Mouse (Mus musculus) stomach, embryonic 15.5 days (tissue): ENCODE data around the gene Tenm2. TPM values are rescaled to one million over a fixed set of nuclear protein-coding genes. Genes with fewer than 3 reads are reported as not detected.

ENCODE experiments used
- ATAC-seq: fragments of 200-750 bp; cut with Nextera tagmentation; 2 replicates; pipeline ENCODE4 v1.8.0; 2017; ENCODE audit warnings: low read depth, moderate number of reproducible peaks, moderate TSS enrichment; ENCODE audit not compliant: insufficient read depth, low FRiP score
- H3K27ac ChIP-seq: fragments of 300-500 bp; sonication (generic); 2 replicates; pipeline ENCODE4 v1.5.1; 2015; ENCODE audit warnings: mild to moderate bottlenecking, inconsistent platforms
- H3K27me3 ChIP-seq: fragments of 300-500 bp; sonication (generic); replicated peaks from 2 replicates; pipeline ENCODE4 v1.6.1; 2015; ENCODE audit warnings: inconsistent platforms
- H3K36me3 ChIP-seq: fragments of 300-500 bp; sonication (generic); 2 replicates; pipeline ENCODE4 v1.6.1; 2015; ENCODE audit warnings: inconsistent platforms
- H3K4me1 ChIP-seq: fragments of 300-500 bp; sonication (generic); 2 replicates; pipeline ENCODE4 v1.6.1; 2015; ENCODE audit warnings: inconsistent platforms
- H3K4me2 ChIP-seq: fragments of 300-500 bp; sonication (generic); 2 replicates; pipeline ENCODE4 v1.6.1; 2015; ENCODE audit warnings: mild to moderate bottlenecking, inconsistent platforms
- H3K4me3 ChIP-seq: fragments of 300-500 bp; sonication (generic); replicated peaks from 2 replicates; pipeline ENCODE4 v1.5.1; 2015; ENCODE audit warnings: inconsistent platforms
- H3K9ac ChIP-seq: fragments of 300-500 bp; sonication (generic); 2 replicates; pipeline ENCODE4 v1.6.1; 2015; ENCODE audit warnings: inconsistent platforms
- H3K9me3 ChIP-seq: fragments of 300-500 bp; sonication (generic); 2 replicates; pipeline ENCODE4 v1.6.1; 2016; ENCODE audit warnings: inconsistent platforms
- WGBS: fragments of 180-500 bp; shearing (Covaris S2); methylation state at CpG from one replicate; pipeline ENCODE4 v1.1.7; 2015; 5-methylcytosine and 5-hydroxymethylcytosine counted together
- polyA plus RNA-seq: library from polyadenylated mRNA; unstranded; fragments of >200 nt; fragmentation: Nextera tagmentation; extraction: Ambion mirVana; gene quantifications from 2 replicates; pipeline ENCODE4 v1.2.1, GENCODE M21; 2015

Tenm2 gene
- polyA plus RNA-seq, 1 experiment from 2014 or later: 1.6 TPM

- Histone ChIP-seq H3K4me3 (no peak overlapping the region), H3K27me3 (no peaks in the 10 kb centered on the region), H3K9ac (no peak overlapping the region), H3K27ac (no peak overlapping the region), H3K36me3 (no peaks in the 10 kb centered on the region), H3K9me3 (no peaks in the 10 kb centered on the region), H3K4me2 (no peak overlapping the region), H3K4me1 (no peaks in the 10 kb centered on the region)
- no peak for ATAC-seq
- 79% methylated on average over 5 of the region's 5 CpGs for WGBS
These were observed 277.7 kb downstream of the Tenm2 start for GRCm38 (mm10) chr11:36958102-36958501.

DNA sequence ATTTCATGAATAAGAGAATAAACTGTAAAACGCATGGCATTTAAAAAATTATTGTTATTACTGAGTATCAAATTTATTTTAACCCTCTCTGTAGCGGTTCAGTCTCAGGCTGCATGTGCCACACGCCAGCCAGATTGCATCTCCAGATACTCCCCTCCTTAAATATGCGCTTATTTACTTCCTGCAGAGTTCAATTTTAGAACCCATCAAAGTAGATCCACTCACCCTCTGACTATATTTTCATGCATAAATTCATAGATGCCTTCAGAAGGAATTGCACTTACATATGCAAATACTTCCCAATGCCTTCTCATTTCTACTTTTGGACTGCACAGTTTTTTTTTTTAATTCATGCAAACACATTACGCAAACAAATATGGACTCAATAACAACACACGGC is 294.3 kb downstream of the Tenm2 start:
- no peak overlapping the region for H3K9ac ChIP-seq
- H3K9me3 ChIP-seq: no peaks in the 10 kb centered on the region
- H3K27me3 ChIP-seq: no peaks in the 10 kb centered on the region
- no peak overlapping the region for H3K4me2 ChIP-seq
- H3K4me3 ChIP-seq: no peak overlapping the region
- H3K27ac ChIP-seq: no peak overlapping the region
- no peak for ATAC-seq
- WGBS: 87% methylated on average over 6 of the region's 6 CpGs
- H3K4me1 ChIP-seq: no peaks in the 10 kb centered on the region
- H3K36me3 ChIP-seq: no peaks in the 10 kb centered on the region

GRCm38 (mm10) chr11:36940557-36941110 is 295.1 kb downstream of the Tenm2 start:
- Histone ChIP-seq H3K4me1 (no peaks in the 10 kb centered on the region), H3K9me3 (no peaks in the 10 kb centered on the region), H3K36me3 (no peaks in the 10 kb centered on the region), H3K4me3 (no peak overlapping the region), H3K27ac (no peak overlapping the region), H3K27me3 (no peaks in the 10 kb centered on the region), H3K9ac (no peak overlapping the region), H3K4me2 (no peak overlapping the region)
- no peak for ATAC-seq
- 53% methylated on average over 7 of the region's 7 CpGs for WGBS

- Histone ChIP-seq H3K9me3 (no peaks in the 10 kb centered on the region), H3K4me3 (no peak overlapping the region), H3K27me3 (no peaks in the 10 kb centered on the region), H3K4me1 (no peaks in the 10 kb centered on the region), H3K27ac (no peak overlapping the region), H3K36me3 (no peaks in the 10 kb centered on the region), H3K9ac (no peak overlapping the region), H3K4me2 (no peak overlapping the region)
- no peak for ATAC-seq
- WGBS: 69% methylated on average over 5 of the region's 5 CpGs
These were observed 305.9 kb downstream of the Tenm2 start for GRCm38 (mm10) chr11:36929817-36930216.

DNA sequence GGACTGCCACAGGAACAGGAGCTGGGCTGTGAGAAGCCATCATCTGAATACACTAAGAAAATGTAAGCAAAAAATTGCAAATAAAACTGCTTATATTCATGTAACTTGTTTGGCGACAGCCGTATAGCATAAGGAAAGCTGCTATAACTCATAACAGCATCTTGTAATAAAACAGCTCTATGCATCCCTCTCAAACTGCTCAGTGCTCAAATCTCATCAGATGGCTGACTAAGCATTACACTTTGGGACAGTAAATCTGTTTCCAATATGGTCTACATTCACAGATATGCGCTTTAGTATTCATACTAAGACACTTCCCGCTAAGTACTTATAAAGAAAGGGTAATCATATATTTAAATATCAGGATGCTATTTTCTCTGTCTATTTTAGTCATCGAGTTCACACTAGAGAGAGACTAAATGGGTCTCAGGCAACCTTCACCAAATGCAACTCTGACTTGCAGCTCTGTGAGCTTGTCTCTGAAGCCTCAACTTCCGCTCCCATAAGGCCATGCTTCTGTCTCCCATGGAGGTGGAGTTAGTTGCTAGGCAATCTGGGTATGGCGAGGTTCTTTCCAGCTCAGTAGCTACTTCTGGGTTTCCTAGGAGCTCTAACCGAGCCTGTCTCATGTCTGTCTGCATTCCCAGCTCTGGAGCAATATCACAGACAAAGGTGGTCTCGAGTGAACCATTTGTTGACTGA is 308.9 kb downstream of the Tenm2 start:
- Histone ChIP-seq H3K27ac (no peak overlapping the region), H3K4me2 (no peak overlapping the region), H3K9me3 (no peaks in the 10 kb centered on the region), H3K9ac (no peak overlapping the region), H3K27me3 (no peaks in the 10 kb centered on the region), H3K4me1 (no peaks in the 10 kb centered on the region), H3K4me3 (no peak overlapping the region), H3K36me3 (no peaks in the 10 kb centered on the region)
- 80% methylated on average over 9 of the region's 9 CpGs for WGBS
- ATAC-seq: no peak

GRCm38 (mm10) chr11:36919301-36919700 is 316.5 kb downstream of the Tenm2 start:
- Histone ChIP-seq H3K36me3 (no peaks in the 10 kb centered on the region), H3K9me3 (no peaks in the 10 kb centered on the region), H3K9ac (no peak overlapping the region), H3K27me3 (no peaks in the 10 kb centered on the region), H3K4me2 (no peak overlapping the region), H3K4me3 (no peak overlapping the region), H3K4me1 (no peaks in the 10 kb centered on the region), H3K27ac (no peak overlapping the region)
- WGBS: 78% methylated on average over 6 of the region's 6 CpGs
- no peak for ATAC-seq

- H3K27ac ChIP-seq: no peak overlapping the region
- no peaks in the 10 kb centered on the region for H3K27me3 ChIP-seq
- no peak overlapping the region for H3K9ac ChIP-seq
- no peaks in the 10 kb centered on the region for H3K36me3 ChIP-seq
- no peak for ATAC-seq
- H3K4me3 ChIP-seq: no peak overlapping the region
- H3K4me1 ChIP-seq: no peaks in the 10 kb centered on the region
- WGBS: 70% methylated on average over 4 of the region's 4 CpGs
- H3K4me2 ChIP-seq: no peak overlapping the region
- H3K9me3 ChIP-seq: no peaks in the 10 kb centered on the region
These were observed 324.4 kb downstream of the Tenm2 start for GRCm38 (mm10) chr11:36911406-36911805.

DNA sequence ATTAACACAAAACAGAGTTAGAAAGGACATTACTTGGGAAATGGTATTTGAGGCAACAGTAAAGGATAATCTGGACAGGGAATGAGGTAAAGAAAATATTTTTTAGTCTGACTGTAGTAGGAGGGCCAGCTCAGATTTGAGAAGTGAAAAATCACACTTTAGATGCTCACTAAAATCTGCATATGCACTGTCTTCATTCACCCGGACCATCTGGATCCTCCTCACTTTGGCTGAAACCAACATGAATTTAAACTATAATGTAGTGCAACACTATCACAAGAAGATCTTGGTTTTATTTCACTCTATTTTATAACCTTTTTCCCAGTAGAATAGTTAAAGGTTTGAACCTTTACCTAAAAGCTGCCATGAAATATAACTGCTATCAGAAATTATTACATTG is 326.7 kb downstream of the Tenm2 start:
- Histone ChIP-seq H3K27me3 (no peaks in the 10 kb centered on the region), H3K4me2 (no peak overlapping the region), H3K4me1 (no peaks in the 10 kb centered on the region), H3K9ac (no peak overlapping the region), H3K27ac (no peak overlapping the region), H3K9me3 (no peaks in the 10 kb centered on the region), H3K36me3 (no peaks in the 10 kb centered on the region), H3K4me3 (no peak overlapping the region)
- 76% methylated on average over 1 of the region's 1 CpGs for WGBS
- no peak for ATAC-seq

GRCm38 (mm10) chr11:36902302-36902701 is 333.5 kb downstream of the Tenm2 start:
- Histone ChIP-seq H3K36me3 (no peaks in the 10 kb centered on the region), H3K4me3 (no peak overlapping the region), H3K4me2 (no peak overlapping the region), H3K27me3 (no peaks in the 10 kb centered on the region), H3K27ac (no peak overlapping the region), H3K4me1 (no peaks in the 10 kb centered on the region), H3K9me3 (no peaks in the 10 kb centered on the region), H3K9ac (no peak overlapping the region)
- no peak for ATAC-seq
- 48% methylated on average over 2 of the region's 2 CpGs for WGBS

GRCm38 (mm10) chr11:36893061-36893460 is 342.7 kb downstream of the Tenm2 start:
- H3K36me3 ChIP-seq: no peaks in the 10 kb centered on the region
- no peak overlapping the region for H3K9ac ChIP-seq
- H3K4me2 ChIP-seq: no peak overlapping the region
- H3K9me3 ChIP-seq: no peaks in the 10 kb centered on the region
- ATAC-seq: no peak
- 49% methylated on average over 3 of the region's 3 CpGs for WGBS
- no peaks in the 10 kb centered on the region for H3K27me3 ChIP-seq
- H3K4me1 ChIP-seq: no peaks in the 10 kb centered on the region
- H3K27ac ChIP-seq: no peak overlapping the region
- H3K4me3 ChIP-seq: no peak overlapping the region

GRCm38 (mm10) chr11:36891106-36891505 is 344.7 kb downstream of the Tenm2 start:
- H3K4me1 ChIP-seq: no peaks in the 10 kb centered on the region
- H3K9me3 ChIP-seq: no peaks in the 10 kb centered on the region
- no peaks in the 10 kb centered on the region for H3K27me3 ChIP-seq
- no peak for ATAC-seq
- no peak overlapping the region for H3K27ac ChIP-seq
- no peaks in the 10 kb centered on the region for H3K36me3 ChIP-seq
- 55% methylated on average over 3 of the region's 3 CpGs for WGBS
- no peak overlapping the region for H3K9ac ChIP-seq
- H3K4me2 ChIP-seq: no peak overlapping the region
- H3K4me3 ChIP-seq: no peak overlapping the region

- WGBS: 58% methylated on average over 7 of the region's 7 CpGs
- H3K27ac ChIP-seq: no peak overlapping the region
- H3K27me3 ChIP-seq: no peaks in the 10 kb centered on the region
- H3K4me3 ChIP-seq: no peak overlapping the region
- no peaks in the 10 kb centered on the region for H3K9me3 ChIP-seq
- no peak overlapping the region for H3K9ac ChIP-seq
- H3K4me1 ChIP-seq: no peaks in the 10 kb centered on the region
- no peak overlapping the region for H3K4me2 ChIP-seq
- no peak for ATAC-seq
- H3K36me3 ChIP-seq: no peaks in the 10 kb centered on the region
These were observed 348.3 kb downstream of the Tenm2 start for GRCm38 (mm10) chr11:36887490-36887889.

- no peak overlapping the region for H3K4me2 ChIP-seq
- no peak overlapping the region for H3K4me3 ChIP-seq
- no peak for ATAC-seq
- H3K36me3 ChIP-seq: no peaks in the 10 kb centered on the region
- H3K27ac ChIP-seq: no peak overlapping the region
- 60% methylated on average over 3 of the region's 3 CpGs for WGBS
- H3K9ac ChIP-seq: no peak overlapping the region
- no peaks in the 10 kb centered on the region for H3K9me3 ChIP-seq
- H3K4me1 ChIP-seq: no peaks in the 10 kb centered on the region
- no peaks in the 10 kb centered on the region for H3K27me3 ChIP-seq
These were observed 349.6 kb downstream of the Tenm2 start for GRCm38 (mm10) chr11:36886147-36886546.
